Mouse (Mus musculus) stomach, postnatal 0 days (tissue): Measurements from ENCODE around the gene P2rx5.

Experiments
- CTCF ChIP-seq: IDR thresholded peaks from 2 replicates; pipeline ENCODE4 v1.5.1; 2016; ENCODE audit warnings: antibody characterized with exemption, low read depth, mild to moderate bottlenecking, moderate library complexity
- EP300 ChIP-seq: optimal IDR thresholded peaks from 2 replicates; pipeline ENCODE3; 2016; ENCODE audit warnings: antibody characterized with exemption

DNA sequence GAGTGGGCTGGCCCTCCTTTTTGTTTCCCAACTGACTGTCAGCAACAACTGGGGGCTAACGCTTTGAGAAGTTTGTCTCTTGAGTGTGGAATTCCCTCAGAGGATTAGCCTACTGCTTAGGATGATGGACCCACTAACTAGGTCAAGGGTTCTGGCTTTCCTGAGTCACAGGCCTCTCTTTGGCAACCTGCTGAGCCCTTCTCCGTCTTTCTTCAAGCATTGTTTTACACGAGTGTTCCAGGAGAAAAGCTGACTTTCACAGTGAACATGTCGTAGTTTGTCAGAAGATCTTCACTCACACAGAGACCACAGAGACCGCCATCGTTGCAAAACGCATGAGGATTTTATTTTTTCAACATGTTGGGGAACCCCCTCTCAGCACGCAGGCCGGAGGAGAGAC lies 12.0 kb upstream of the P2rx5 start:
- no peak for TF ChIP-seq CTCF
- no peak for TF ChIP-seq EP300
